Mouse (Mus musculus) kidney, adult 2 months (tissue): ENCODE data around the gene Map1lc3b. TPM values are rescaled to one million over a fixed set of nuclear protein-coding genes. Genes with fewer than 3 reads are reported as not detected.
A peak's percentile ranks its signal among the peaks of the same experiment; 100 is the strongest.

Source experiments
- DNase-seq: peaks from one replicate; pipeline ENCODE4 v3.0.0; 2021
- H3K27ac ChIP-seq: fragments of 200-500 bp; 2 replicates; pipeline ENCODE4 v1.5.1; 2012; ENCODE audit warnings: low read depth, low read length, control low read depth, inconsistent platforms; ENCODE audit not compliant: insufficient read depth
- H3K27me3 ChIP-seq: fragments of 200-500 bp; replicated peaks from 2 replicates; pipeline ENCODE4 v1.6.1; 2012; ENCODE audit warnings: mild to moderate bottlenecking, moderate library complexity, low read length, inconsistent platforms; ENCODE audit not compliant: control insufficient read depth, insufficient read depth
- H3K36me3 ChIP-seq: fragments of 200-500 bp; 2 replicates; pipeline ENCODE4 v1.6.1; 2012; ENCODE audit warnings: mild to moderate bottlenecking, moderate library complexity, low read length, inconsistent platforms; ENCODE audit not compliant: control insufficient read depth, insufficient read depth
- H3K4me1 ChIP-seq: fragments of 200-500 bp; 2 replicates; pipeline ENCODE4 v1.6.1; 2011; ENCODE audit warnings: low read length; ENCODE audit not compliant: control insufficient read depth, insufficient read depth
- H3K4me3 ChIP-seq: fragments of 200-500 bp; 2 replicates; pipeline ENCODE4 v1.5.1; 2011; ENCODE audit warnings: mild to moderate bottlenecking, low read depth, low read length, control low read depth; ENCODE audit not compliant: insufficient read depth
- CTCF ChIP-seq: fragments of 200-500 bp; conservative IDR thresholded peaks from 2 replicates; pipeline ENCODE4 v1.5.1; 2011; ENCODE audit warnings: low read depth, mild to moderate bottlenecking, control low read depth, low read length, moderate library complexity, mixed read lengths; ENCODE audit not compliant: insufficient read depth, insufficient read length
- POLR2A ChIP-seq: fragments of 200-500 bp; IDR thresholded peaks from one replicate; pipeline ENCODE4 v1.6.1; 2011; ENCODE audit warnings: low read depth, low read length, control low read depth
- WGBS: fragments of 180-500 bp; shearing (Covaris S2); methylation state at CpG from one replicate; pipeline ENCODE4 v1.1.7; 2018; 5-methylcytosine and 5-hydroxymethylcytosine counted together
- polyA plus RNA-seq: library from polyadenylated mRNA; depleted of rRNA; stranded (reverse); fragments of >200 nt; gene quantifications from 2 replicates; pipeline ENCODE4 v1.2.3, GENCODE M21; 2012; rRNA removed

Map1lc3b gene
- 130 and 155 TPM in 2 replicates for polyA plus RNA-seq

DNA sequence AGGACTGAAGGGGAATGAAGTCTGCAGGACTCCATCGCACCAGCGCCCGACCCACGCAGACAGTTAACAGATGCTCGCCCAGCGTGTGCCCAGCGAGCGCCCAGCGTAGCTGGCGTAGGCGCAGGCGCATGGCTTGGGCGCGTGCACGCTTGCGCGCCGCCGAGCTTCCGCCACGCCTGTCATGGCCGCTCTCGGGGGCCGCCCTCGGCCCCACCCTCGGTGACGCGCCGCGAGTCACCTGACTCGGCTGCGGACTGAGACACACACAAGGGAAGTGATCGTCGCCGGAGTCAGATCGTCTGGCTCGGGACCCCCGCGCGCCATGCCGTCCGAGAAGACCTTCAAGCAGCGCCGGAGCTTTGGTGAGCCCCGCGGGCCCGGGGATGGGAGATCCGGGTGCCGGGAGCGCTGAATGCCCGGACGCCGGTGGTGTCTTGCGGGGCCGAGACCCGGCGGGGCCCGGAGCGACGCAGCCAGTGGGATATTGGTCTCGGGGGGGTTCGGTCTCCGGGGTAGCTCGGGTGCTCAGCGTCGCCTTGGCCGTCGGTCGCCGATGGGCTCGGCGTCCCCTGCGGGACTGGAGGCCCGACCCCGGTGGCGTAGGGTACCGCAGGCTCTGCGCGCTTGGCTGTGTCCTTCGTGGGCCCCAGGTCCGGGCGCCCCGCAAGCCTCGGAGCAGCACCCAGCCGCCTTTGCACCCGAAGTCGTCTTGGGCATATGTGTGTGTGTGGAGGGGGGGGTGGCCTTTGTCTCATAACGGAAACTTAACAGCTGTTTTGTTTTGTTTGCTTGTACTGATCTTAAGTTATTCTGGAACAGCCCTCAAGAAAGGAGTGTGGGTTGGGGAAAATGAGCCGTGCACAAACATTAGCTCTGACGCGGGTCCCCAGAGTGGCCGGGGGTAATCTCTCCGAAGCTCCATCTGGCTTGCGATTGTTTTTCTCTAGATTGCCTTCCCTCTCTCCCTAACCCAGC, at the start of gene Map1lc3b:
Gene Map1lc3b (plus strand): TSS at position 159 of the 975 bp plus-strand sequence.
- under 1% methylated on average over 94 of the region's 94 CpGs for WGBS
- TF ChIP-seq CTCF: no peak
- TF ChIP-seq POLR2A: no peak
- H3K27ac ChIP-seq: peak within 1 kb of the TSS; percentile 75
- DNase-seq: peak; percentile 96
- peaks cover 16% of the 10 kb centered on the region for H3K4me1 ChIP-seq
- peak within 1 kb of the TSS; percentile 88 for H3K4me3 ChIP-seq
- no peaks in the 10 kb centered on the region for H3K36me3 ChIP-seq
- no peaks in the 10 kb centered on the region for H3K27me3 ChIP-seq

DNA sequence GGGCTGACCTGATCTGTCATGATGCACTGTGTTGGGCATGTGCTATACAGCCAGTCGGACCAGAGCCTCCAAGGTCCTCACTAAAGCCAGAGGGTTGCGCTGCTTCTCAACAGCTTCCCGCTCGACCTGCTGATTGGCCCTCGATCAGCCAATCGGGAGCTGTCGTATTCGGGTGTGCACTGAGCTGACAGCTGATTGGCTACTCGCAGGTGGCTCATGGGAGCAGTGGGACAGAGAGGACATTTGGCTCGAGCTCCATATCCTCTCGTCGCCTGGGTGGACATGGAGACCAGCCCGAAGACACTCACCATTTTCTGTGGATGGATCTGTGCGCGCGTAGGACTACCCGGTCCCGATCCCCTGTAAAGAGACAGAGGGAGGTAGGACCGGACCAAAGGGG, 48.3 kb upstream of the Map1lc3b start:
- no peak for TF ChIP-seq POLR2A
- Histone ChIP-seq H3K36me3 (no peaks in the 10 kb centered on the region), H3K27me3 (no peaks in the 10 kb centered on the region), H3K4me3 (no peak overlapping the region), H3K4me1 (no peaks in the 10 kb centered on the region), H3K27ac (no peak overlapping the region)
- DNase-seq: no peak
- 81% methylated on average over 19 of the region's 19 CpGs for WGBS

DNA sequence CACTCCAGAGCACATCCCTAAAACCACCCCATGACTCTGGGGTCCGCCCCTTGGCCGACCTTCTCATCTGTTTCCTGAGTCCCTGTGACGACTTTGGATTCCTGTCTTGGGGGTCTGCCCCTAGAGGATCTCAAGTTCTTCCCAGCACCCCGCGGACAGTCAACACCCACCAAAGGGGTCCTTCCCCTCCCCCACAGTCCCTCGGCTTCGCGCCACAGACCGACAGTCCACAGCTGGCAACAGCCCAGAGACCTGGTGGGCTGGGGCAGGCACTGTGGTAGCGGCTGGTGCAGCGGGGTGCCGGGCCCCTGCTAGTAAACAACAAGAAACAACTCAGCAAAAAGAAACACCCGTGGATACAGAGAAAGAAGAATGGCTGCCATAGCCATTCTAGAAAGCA, 47.3 kb upstream of the Map1lc3b start:
- TF ChIP-seq CTCF (no peak), POLR2A (no peak)
- Histone ChIP-seq H3K36me3 (no peaks in the 10 kb centered on the region), H3K27ac (no peak overlapping the region), H3K4me3 (no peak overlapping the region), H3K4me1 (no peaks in the 10 kb centered on the region), H3K27me3 (no peaks in the 10 kb centered on the region)
- DNase-seq: no peak
- 62% methylated on average over 13 of the region's 13 CpGs for WGBS

DNA sequence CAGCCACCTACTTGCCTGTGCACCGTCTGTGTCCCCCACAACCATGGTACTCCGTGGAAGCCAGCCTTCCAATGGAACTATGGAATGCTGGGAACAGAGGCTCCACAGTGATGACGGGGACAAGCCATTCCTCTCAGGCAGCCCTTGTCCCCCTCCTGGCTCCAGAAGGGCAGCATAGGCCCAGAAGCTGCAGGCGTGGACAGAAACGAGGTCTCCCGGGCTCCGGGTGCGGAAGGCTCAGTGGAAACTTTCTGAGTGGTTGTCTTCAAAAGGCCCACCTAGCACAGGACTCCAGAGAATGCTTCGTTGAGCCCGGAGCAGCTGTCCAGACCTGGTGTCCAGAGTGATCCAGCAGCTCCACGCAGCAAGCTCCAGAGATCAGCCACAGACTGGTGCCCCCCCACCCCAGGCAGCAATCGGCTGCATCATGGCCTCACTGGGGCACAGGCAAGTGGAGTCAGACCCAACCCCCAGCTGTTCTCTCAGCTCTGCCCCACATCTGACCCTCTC, 45.8 kb upstream of the Map1lc3b start, which contains the start of gene 1700018B08Rik:
Gene 1700018B08Rik (minus strand): TSS at position 45 of the 510 bp plus-strand sequence.
- DNase-seq: no peak
- WGBS: 81% methylated on average over 12 of the region's 12 CpGs
- no peaks in the 10 kb centered on the region for H3K27me3 ChIP-seq
- H3K27ac ChIP-seq: no peak within 1 kb of the TSS
- H3K36me3 ChIP-seq: no peaks in the 10 kb centered on the region
- H3K4me3 ChIP-seq: no peak within 1 kb of the TSS
- TF ChIP-seq CTCF: no peak
- no peak for TF ChIP-seq POLR2A
- H3K4me1 ChIP-seq: no peaks in the 10 kb centered on the region

DNA sequence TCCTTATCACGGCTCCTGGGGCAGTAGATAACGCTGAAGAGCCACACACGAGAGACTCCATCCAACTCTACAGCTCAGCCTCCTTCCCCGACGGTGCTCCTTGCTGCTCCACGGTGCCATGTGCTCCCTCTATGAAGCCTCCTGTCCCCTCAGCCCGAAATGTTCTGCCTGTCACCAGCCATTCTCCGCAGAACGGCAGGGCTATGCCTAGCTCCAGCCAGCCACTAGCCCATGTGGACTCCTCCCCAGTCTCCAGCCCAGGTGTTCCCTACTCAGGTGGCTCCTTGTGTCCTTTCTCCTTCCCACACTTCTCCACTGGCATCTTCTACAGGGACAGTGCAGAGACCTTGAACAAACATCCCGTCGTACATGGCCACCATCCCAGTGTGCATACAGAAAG, 45.2 kb upstream of the Map1lc3b start:
- TF ChIP-seq CTCF (no peak), POLR2A (no peak)
- no peak for DNase-seq
- WGBS: 73% methylated on average over 11 of the region's 11 CpGs
- H3K4me1 ChIP-seq: no peaks in the 10 kb centered on the region
- no peaks in the 10 kb centered on the region for H3K27me3 ChIP-seq
- H3K36me3 ChIP-seq: no peaks in the 10 kb centered on the region
- H3K4me3 ChIP-seq: no peak overlapping the region
- no peak overlapping the region for H3K27ac ChIP-seq

DNA sequence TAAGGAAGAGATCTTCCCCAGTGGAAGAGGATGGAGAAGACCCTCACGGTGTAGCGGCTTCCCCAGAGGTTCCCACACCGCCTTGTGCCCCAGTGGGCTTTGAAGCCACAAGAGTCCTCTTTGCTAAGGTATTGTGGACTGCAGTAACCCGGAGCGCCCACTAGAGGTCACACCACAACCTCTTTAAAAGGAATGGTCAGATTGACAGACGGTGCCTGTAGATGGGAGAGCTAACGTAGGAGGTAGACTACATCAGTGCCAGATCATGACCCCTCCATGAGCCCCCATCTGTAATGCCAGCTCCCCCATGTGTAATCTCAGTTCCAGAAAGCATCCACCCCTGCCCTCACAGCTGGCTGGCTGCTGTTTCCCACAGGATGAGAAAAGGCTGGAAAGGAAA, 43.0 kb upstream of the Map1lc3b start:
- Histone ChIP-seq H3K27ac (no peak overlapping the region), H3K36me3 (no peaks in the 10 kb centered on the region), H3K27me3 (no peaks in the 10 kb centered on the region), H3K4me3 (no peak overlapping the region), H3K4me1 (no peaks in the 10 kb centered on the region)
- TF ChIP-seq CTCF (peak; percentile 89), POLR2A (no peak)
- 7% methylated on average over 7 of the region's 7 CpGs for WGBS
- peak; percentile 73 for DNase-seq

DNA sequence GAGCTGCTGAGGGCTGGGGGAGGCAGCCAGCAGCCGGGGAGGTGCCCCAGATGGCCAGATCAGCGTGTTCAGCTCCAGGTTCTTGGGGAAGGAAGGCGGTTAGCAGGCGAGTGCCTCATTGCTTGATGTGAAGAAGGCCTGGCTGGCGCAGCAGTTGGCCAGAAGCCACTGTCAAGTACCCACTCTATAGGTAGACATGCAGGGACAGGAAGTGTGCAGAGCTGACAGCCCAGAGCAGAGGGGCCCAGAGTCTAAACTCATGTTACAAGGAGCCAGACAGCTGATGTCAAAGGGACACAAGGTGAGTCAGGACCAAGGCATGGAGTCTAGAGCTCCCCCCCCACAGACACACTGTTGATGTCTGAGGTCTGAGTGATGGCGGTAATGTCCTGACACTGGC, 40.1 kb upstream of the Map1lc3b start:
- 78% methylated on average over 6 of the region's 6 CpGs for WGBS

More for the DNA sequence above, 40.1 kb upstream of the Map1lc3b start:
- H3K27ac ChIP-seq: no peak overlapping the region
- DNase-seq: no peak
- TF ChIP-seq POLR2A (no peak), CTCF (no peak)
- H3K4me1 ChIP-seq: no peaks in the 10 kb centered on the region
- no peaks in the 10 kb centered on the region for H3K27me3 ChIP-seq
- no peaks in the 10 kb centered on the region for H3K36me3 ChIP-seq
- H3K4me3 ChIP-seq: no peak overlapping the region
